In genomic region chr6:121211743-121212142, GRCm38 (mm10) we compare ENCODE assay signal across 7 mouse cellular contexts. TPM values are rescaled to one million over a fixed set of nuclear protein-coding genes. Genes with fewer than 3 reads are reported as not detected.
A peak's percentile ranks its signal among the peaks of the same experiment; 100 is the strongest.
DNase-seq lines count a peak whose midpoint lies in the region; ATAC-seq lines count a peak whose summit lies in the region.

No protein-coding gene starts in this region.

- no peaks in the 10 kb centered on the region for H3K36me3 ChIP-seq in limb, embryonic 11.5 days (ENCODE audit: control insufficient read depth, insufficient read depth, low read length)
- H3K36me3 ChIP-seq in midbrain, embryonic 13.5 days: no peaks in the 10 kb centered on the region

- peak overlapping the region; percentile 59 for H3K4me3 ChIP-seq in brown adipose tissue, adult 24 weeks (ENCODE audit: insufficient read depth, low read depth, low read length)
- H3K4me3 ChIP-seq in limb, embryonic 11.5 days (ENCODE audit: low read depth, low read length): no peak overlapping the region
- H3K4me3 ChIP-seq in midbrain, embryonic 13.5 days (replicated peaks): peak overlapping the region; percentile 46; the same call in 1 of the 2 replicates

- peak overlapping the region; percentile 80 for H3K27ac ChIP-seq in brown adipose tissue, adult 24 weeks (replicated peaks; ENCODE audit: low read depth, low read length)
- H3K27ac ChIP-seq in limb, embryonic 11.5 days (replicated peaks; ENCODE audit: low read depth, low read length): no peak overlapping the region
- H3K27ac ChIP-seq in midbrain, embryonic 13.5 days: no peak overlapping the region

- peak overlapping the region; percentile 84 for H3K4me2 ChIP-seq in limb, embryonic 11.5 days (ENCODE audit: low read depth, severe bottlenecking)
- H3K4me2 ChIP-seq in midbrain, embryonic 13.5 days (replicated peaks): peak overlapping the region; percentile 89

- peaks cover 2% of the 10 kb centered on the region; the same call in 1 of the 2 replicates for H3K4me1 ChIP-seq in brown adipose tissue, adult 24 weeks (ENCODE audit: control insufficient read depth, insufficient read depth, insufficient read length, low read length)
- H3K4me1 ChIP-seq in limb, embryonic 11.5 days (ENCODE audit: control insufficient read depth, insufficient read depth, low read length): peaks cover 15% of the 10 kb centered on the region; the same call in 1 of the 2 replicates
- peaks cover 19% of the 10 kb centered on the region for H3K4me1 ChIP-seq in midbrain, embryonic 13.5 days (replicated peaks)

- DNase-seq in NIH3T3 (ENCODE audit: low read depth): peak; percentile 34
- DNase-seq in heart, adult 18-20 months: peak; percentile 69 to 76
- no peak for DNase-seq in limb, embryonic 11.5 days (ENCODE audit: low spot score)
- DNase-seq in frontal cortex, postnatal 25 days (ENCODE audit: low spot score in 2 of 2): no peak
- no peak for DNase-seq in embryo, embryonic 11 days

- ATAC-seq in limb, embryonic 11.5 days (ENCODE audit: insufficient number of reproducible peaks, low FRiP score, low TSS enrichment, low read depth): no peak
- peak; percentile 18; the same call in 1 of the 2 replicates for ATAC-seq in midbrain, embryonic 13.5 days

- no peaks in the 10 kb centered on the region for H3K9me3 ChIP-seq in limb, embryonic 11.5 days (ENCODE audit: control insufficient read depth, low read length)
- no peaks in the 10 kb centered on the region for H3K9me3 ChIP-seq in midbrain, embryonic 13.5 days

- H3K27me3 ChIP-seq in limb, embryonic 11.5 days (ENCODE audit: control insufficient read depth, insufficient read depth, low read length): peaks cover 27% of the 10 kb centered on the region
- H3K27me3 ChIP-seq in midbrain, embryonic 13.5 days: peaks cover 34% of the 10 kb centered on the region

- WGBS in limb, embryonic 11.5 days: under 1% methylated on average over 5 of the region's 5 CpGs
- 8% methylated on average over 5 of the region's 5 CpGs for WGBS in midbrain, embryonic 13.5 days

- H3K9ac ChIP-seq in limb, embryonic 11.5 days (ENCODE audit: low read length): no peak overlapping the region
- H3K9ac ChIP-seq in midbrain, embryonic 13.5 days (replicated peaks): no peak overlapping the region

RNA-seq across cellular contexts. Expression of gene Tuba8, which starts 1.2 kb away (rescaled TPM):
- polyA plus RNA-seq in brown adipose tissue, adult 24 weeks (2012; ENCODE audit: insufficient read depth, insufficient read length, missing spikeins): 38.7 and 83.7 TPM in 2 replicates
- 100 to 1,000 TPM; 145 to 182 TPM for total RNA-seq in heart, adult 18-20 months (2021)
- 0.63 and 0.94 TPM in 2 replicates for polyA plus RNA-seq in limb, embryonic 11.5 days (2014; fragmentation: Nextera tagmentation; extraction: Ambion mirVana)
- polyA plus RNA-seq in midbrain, embryonic 13.5 days (2015; fragmentation: Nextera tagmentation; extraction: Ambion mirVana): 0.15 and 0.19 TPM in 2 replicates

RNA-seq across cellular contexts. Expression of gene Pex26, which starts 28.3 kb away (rescaled TPM):
- polyA plus RNA-seq in brown adipose tissue, adult 24 weeks (2012; ENCODE audit: insufficient read depth, insufficient read length, missing spikeins): 3.9 and 4.1 TPM in 2 replicates
- total RNA-seq in heart, adult 18-20 months (2021): 1 to 10 TPM; 6.7 to 7.9 TPM
- 5.8 and 7.5 TPM in 2 replicates for polyA plus RNA-seq in limb, embryonic 11.5 days (2014; fragmentation: Nextera tagmentation; extraction: Ambion mirVana)
- 13.0 and 14.5 TPM in 2 replicates for polyA plus RNA-seq in midbrain, embryonic 13.5 days (2015; fragmentation: Nextera tagmentation; extraction: Ambion mirVana)

RNA-seq across cellular contexts. Expression of gene Usp18, which starts 34.0 kb away (rescaled TPM):
- 1.8 and 2.3 TPM in 2 replicates for polyA plus RNA-seq in brown adipose tissue, adult 24 weeks (2012; ENCODE audit: insufficient read depth, insufficient read length, missing spikeins)
- 1 to 10 TPM; 1.3 to 1.7 TPM for total RNA-seq in heart, adult 18-20 months (2021)
- polyA plus RNA-seq in limb, embryonic 11.5 days (2014; fragmentation: Nextera tagmentation; extraction: Ambion mirVana): 0.67 and 0.89 TPM in 2 replicates
- 0.89 and 0.98 TPM in 2 replicates for polyA plus RNA-seq in midbrain, embryonic 13.5 days (2015; fragmentation: Nextera tagmentation; extraction: Ambion mirVana)

Comparison
In these comparisons a context has a peak if more than half of its experiments do, and no peak if none do; other contexts are left out.
1. DNase-seq: peak in NIH3T3 (single experiment) and heart, adult 18-20 months (2 of 2); none in limb, embryonic 11.5 days (single experiment), frontal cortex, postnatal 25 days (0 of 2) and embryo, embryonic 11 days (single experiment).
2. RNA of gene Tuba8, which starts 1.2 kb away (polyA plus RNA-seq): 38.7 to 83.7 TPM in brown adipose tissue, adult 24 weeks; 0.63 to 0.94 TPM in limb, embryonic 11.5 days and 0.15 to 0.19 TPM in midbrain, embryonic 13.5 days; every median in the first group is over 10 times any median in the second.